ENCODE assay signal across 18 mouse cellular contexts in the genomic region with DNA sequence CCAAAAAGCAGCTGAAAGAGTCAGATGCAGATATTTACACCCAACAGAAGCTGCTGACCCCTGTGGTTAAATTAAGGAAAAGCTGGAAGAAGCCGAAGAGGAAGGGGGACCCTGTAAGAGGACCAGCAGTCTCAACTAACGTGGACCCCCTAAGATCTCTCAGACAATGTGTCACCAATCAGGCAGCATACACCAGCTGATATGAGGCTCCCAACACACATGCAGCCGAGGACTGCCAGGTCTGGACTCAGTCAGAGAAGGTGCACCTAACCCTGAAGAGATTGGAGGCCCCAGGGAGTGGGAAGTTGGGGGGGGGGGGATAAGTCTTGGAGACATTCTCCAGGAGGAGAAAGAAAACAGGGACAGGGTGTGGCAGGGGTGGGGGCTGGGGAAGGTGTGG. TPM values are rescaled to one million over a fixed set of nuclear protein-coding genes. Genes with fewer than 3 reads are reported as not detected.
DNase-seq lines count a peak whose midpoint lies in the region; ATAC-seq and TF ChIP-seq lines count a peak whose summit lies in the region.
"Had no signal": no experiment of that assay in that cellular context is flagged by ENCODE, and none has a peak within 500 bp of the region (broad histone marks: within the 10 kb centered on the region; RNA-seq: fewer than 3 reads in every experiment).

No protein-coding gene starts in this region.

- intact Hi-C loops in left cerebral cortex, postnatal 4 days (cut with DNase I), result no loop called here

- peaks cover 11% of the 10 kb centered on the region for H3K4me1 ChIP-seq in heart, embryonic 12.5 days (replicated peaks)
- H3K4me1 ChIP-seq in intestine, embryonic 15.5 days (replicated peaks), result no peaks in the 10 kb centered on the region
- H3K4me1 ChIP-seq in intestine, embryonic 16.5 days (ENCODE audit: control insufficient read depth, insufficient read depth, low read length), result no peaks in the 10 kb centered on the region
- no peaks in the 10 kb centered on the region for H3K4me1 ChIP-seq in stomach, embryonic 16.5 days (ENCODE audit: control insufficient read depth, insufficient read depth, low read length)
- H3K4me1 ChIP-seq in stomach, postnatal 0 days (replicated peaks; ENCODE audit: control insufficient read depth, insufficient read depth), result no peaks in the 10 kb centered on the region
- H3K4me1 ChIP-seq in liver, embryonic 15.5 days (replicated peaks), result 0 out of 2 replicates have a peak, but pooled peaks cover 5% of the 10 kb centered on the region
- H3K4me1 ChIP-seq: limb, embryonic 12.5 days had no signal

- no peak overlapping the region for H3K27ac ChIP-seq in heart, embryonic 12.5 days (ENCODE audit: poor library complexity, severe bottlenecking)
- no peak overlapping the region for H3K27ac ChIP-seq in intestine, embryonic 15.5 days
- H3K27ac ChIP-seq in intestine, embryonic 16.5 days (ENCODE audit: low read length), result no peak overlapping the region
- H3K27ac ChIP-seq in stomach, embryonic 16.5 days (ENCODE audit: low read length), result no peak overlapping the region
- no peak overlapping the region for H3K27ac ChIP-seq in stomach, postnatal 0 days (replicated peaks)
- H3K27ac ChIP-seq in liver, embryonic 15.5 days (replicated peaks), result no peak overlapping the region
- H3K27ac ChIP-seq: hindbrain, postnatal 0 days; left cerebral cortex, adult 2 months; limb, embryonic 12.5 days had no signal

- peak overlapping the region; percentile 13 for H3K4me3 ChIP-seq in heart, embryonic 12.5 days
- no peak overlapping the region for H3K4me3 ChIP-seq in intestine, embryonic 15.5 days (replicated peaks)
- no peak overlapping the region for H3K4me3 ChIP-seq in intestine, embryonic 16.5 days (ENCODE audit: low read length)
- no peak overlapping the region for H3K4me3 ChIP-seq in stomach, embryonic 16.5 days (replicated peaks; ENCODE audit: low read length)
- H3K4me3 ChIP-seq in stomach, postnatal 0 days (ENCODE audit: low read depth, low read length), result no peak overlapping the region
- H3K4me3 ChIP-seq in liver, embryonic 15.5 days (replicated peaks), result no peak overlapping the region
- H3K4me3 ChIP-seq: left cerebral cortex, adult 2 months; limb, embryonic 12.5 days had no signal

- 54% methylated on average over 3 of the region's 3 CpGs for WGBS in heart, embryonic 12.5 days
- 71% methylated on average over 3 of the region's 3 CpGs for WGBS in intestine, embryonic 15.5 days
- WGBS in intestine, embryonic 16.5 days, result 73% methylated on average over 3 of the region's 3 CpGs
- WGBS in stomach, embryonic 16.5 days, result 62% methylated on average over 3 of the region's 3 CpGs
- WGBS in stomach, postnatal 0 days, result 71% methylated on average over 3 of the region's 3 CpGs
- WGBS in liver, embryonic 15.5 days (ENCODE audit: insufficient replicate concordance), result 50% methylated on average over 3 of the region's 3 CpGs

- peaks cover 9% of the 10 kb centered on the region for H3K36me3 ChIP-seq in heart, embryonic 12.5 days
- H3K36me3 ChIP-seq in intestine, embryonic 15.5 days, result no peaks in the 10 kb centered on the region
- no peaks in the 10 kb centered on the region for H3K36me3 ChIP-seq in intestine, embryonic 16.5 days (ENCODE audit: control insufficient read depth, insufficient read depth, low read length)
- no peaks in the 10 kb centered on the region for H3K36me3 ChIP-seq in stomach, embryonic 16.5 days (ENCODE audit: control insufficient read depth, insufficient read depth, low read length)
- H3K36me3 ChIP-seq in stomach, postnatal 0 days (ENCODE audit: control insufficient read depth, insufficient read depth, low read length), result no peaks in the 10 kb centered on the region
- no peaks in the 10 kb centered on the region for H3K36me3 ChIP-seq in liver, embryonic 15.5 days (replicated peaks)
- H3K36me3 ChIP-seq: G1E; limb, embryonic 12.5 days had no signal

- 0 out of 2 replicates have a peak overlapping the region, but pooled peaks have one; percentile 41 for H3K9ac ChIP-seq in heart, embryonic 12.5 days
- no peak overlapping the region for H3K9ac ChIP-seq in intestine, embryonic 15.5 days
- H3K9ac ChIP-seq in intestine, embryonic 16.5 days (ENCODE audit: low read depth, low read length), result no peak overlapping the region
- H3K9ac ChIP-seq in stomach, embryonic 16.5 days (ENCODE audit: low read length), result no peak overlapping the region
- H3K9ac ChIP-seq in stomach, postnatal 0 days (ENCODE audit: low read length), result no peak overlapping the region
- H3K9ac ChIP-seq in liver, embryonic 15.5 days, result no peak overlapping the region
- H3K9ac ChIP-seq: limb, embryonic 12.5 days had no signal

- H3K27me3 ChIP-seq in heart, embryonic 12.5 days (replicated peaks), result no peaks in the 10 kb centered on the region
- H3K27me3 ChIP-seq in intestine, embryonic 15.5 days (replicated peaks), result no peaks in the 10 kb centered on the region
- H3K27me3 ChIP-seq in intestine, embryonic 16.5 days (replicated peaks; ENCODE audit: control insufficient read depth, insufficient read depth, low read length), result no peaks in the 10 kb centered on the region
- no peaks in the 10 kb centered on the region for H3K27me3 ChIP-seq in stomach, embryonic 16.5 days (ENCODE audit: control insufficient read depth, insufficient read depth, low read length)
- H3K27me3 ChIP-seq in stomach, postnatal 0 days (ENCODE audit: control insufficient read depth, insufficient read depth, low read length), result no peaks in the 10 kb centered on the region
- no peaks in the 10 kb centered on the region for H3K27me3 ChIP-seq in liver, embryonic 15.5 days
- H3K27me3 ChIP-seq: limb, embryonic 12.5 days had no signal

- H3K4me2 ChIP-seq in heart, embryonic 12.5 days, result peak overlapping the region; percentile 51
- H3K4me2 ChIP-seq in intestine, embryonic 15.5 days (replicated peaks), result peak overlapping the region; percentile 24; the same call in 1 of the 2 replicates
- H3K4me2 ChIP-seq in intestine, embryonic 16.5 days (ENCODE audit: low read depth, low read length), result no peak overlapping the region
- H3K4me2 ChIP-seq in stomach, embryonic 16.5 days (ENCODE audit: low read depth, low read length), result 0 out of 2 replicates have a peak overlapping the region, but pooled peaks have one; percentile 24
- no peak overlapping the region for H3K4me2 ChIP-seq in stomach, postnatal 0 days (replicated peaks; ENCODE audit: low read depth)
- H3K4me2 ChIP-seq in liver, embryonic 15.5 days, result peak overlapping the region; percentile 23
- H3K4me2 ChIP-seq: limb, embryonic 12.5 days had no signal

- ATAC-seq in heart, embryonic 12.5 days (ENCODE audit: insufficient number of reproducible peaks, low FRiP score), result no peak
- no peak for ATAC-seq in intestine, embryonic 15.5 days
- no peak for ATAC-seq in intestine, embryonic 16.5 days
- ATAC-seq in stomach, embryonic 16.5 days (ENCODE audit: insufficient read depth, low FRiP score), result no peak
- no peak for ATAC-seq in stomach, postnatal 0 days (ENCODE audit: low FRiP score, low TSS enrichment)
- ATAC-seq in liver, embryonic 15.5 days (ENCODE audit: insufficient read depth), result no peak
- ATAC-seq: hindbrain, postnatal 0 days had no signal

- no peak for TF ChIP-seq CTCF in stomach, postnatal 0 days (IDR thresholded peaks at IDR 0.05; ENCODE audit: low read depth)

- DNase-seq in heart, adult 8-10 months (ENCODE audit: low spot score), result no peak
- no peak for DNase-seq in stomach, postnatal 0 days (ENCODE audit: low spot score)
- no peak for DNase-seq in left cerebral cortex, postnatal 4 days
- DNase-seq: cerebellum, adult 11 months; cerebellum, postnatal 25 days; gastrocnemius, postnatal 25 days; lung, postnatal 10 days; midbrain, embryonic 14.5 days; right cerebral cortex, postnatal 14 days had no signal

- TF ChIP-seq EP300 in stomach, postnatal 0 days (optimal IDR thresholded peaks at IDR 0.05), result no peak

- 0 out of 2 replicates have a peak, but pooled peaks cover 3% of the 10 kb centered on the region for H3K9me3 ChIP-seq in heart, embryonic 12.5 days (replicated peaks)
- no peaks in the 10 kb centered on the region for H3K9me3 ChIP-seq in intestine, embryonic 15.5 days
- no peaks in the 10 kb centered on the region for H3K9me3 ChIP-seq in intestine, embryonic 16.5 days (ENCODE audit: control insufficient read depth, low read length)
- H3K9me3 ChIP-seq in stomach, embryonic 16.5 days (replicated peaks; ENCODE audit: control insufficient read depth, low read length), result no peaks in the 10 kb centered on the region
- no peaks in the 10 kb centered on the region for H3K9me3 ChIP-seq in stomach, postnatal 0 days (ENCODE audit: control insufficient read depth, low read length)
- no peaks in the 10 kb centered on the region for H3K9me3 ChIP-seq in liver, embryonic 15.5 days (replicated peaks)
- H3K9me3 ChIP-seq: G1E; limb, embryonic 12.5 days had no signal

RNA-seq across cellular contexts. Expression of a gene that starts 1.8 kb away (rescaled TPM):
- polyA plus RNA-seq in heart, embryonic 12.5 days (2016; fragmentation: Nextera tagmentation; extraction: Ambion mirVana), result 9.7 and 11.5 TPM in 2 replicates
- 1 to 10 TPM; 1.5 to 2.5 (median 2.0) TPM for total RNA-seq in heart, adult 8-10 months (2022)
- polyA plus RNA-seq in intestine, embryonic 15.5 days (2015; fragmentation: Nextera tagmentation; extraction: Ambion mirVana), result 3.5 and 4.8 TPM in 2 replicates
- polyA plus RNA-seq in intestine, embryonic 16.5 days (2015; fragmentation: Nextera tagmentation; extraction: Ambion mirVana), result 3.0 and 3.3 TPM in 2 replicates
- polyA plus RNA-seq in stomach, embryonic 16.5 days (2015; fragmentation: Nextera tagmentation; extraction: Ambion mirVana), result 4.6 and 4.9 TPM in 2 replicates
- 0.56 and 0.59 TPM in 2 replicates for polyA plus RNA-seq in stomach, postnatal 0 days (2015; fragmentation: Nextera tagmentation; extraction: Ambion mirVana)
- polyA plus RNA-seq in liver, embryonic 15.5 days (2015; fragmentation: Nextera tagmentation; extraction: Ambion mirVana), result 1.1 and 1.7 TPM in 2 replicates
- total RNA-seq in left cerebral cortex, postnatal 4 days (2021), result 1 to 10 TPM; 3.3 to 4.4 TPM

Comparison
In these comparisons a context has a peak if more than half of its experiments do, and no peak if none do; other contexts are left out.
1. H3K4me2 ChIP-seq: peak in heart, embryonic 12.5 days (single experiment), intestine, embryonic 15.5 days (single experiment), stomach, embryonic 16.5 days (single experiment) and liver, embryonic 15.5 days (single experiment); none in intestine, embryonic 16.5 days (single experiment) and stomach, postnatal 0 days (single experiment).